Mouse (Mus musculus) 3T3-L1 (cell line): ENCODE measurements around the gene Pon2.
"Not testable (repeated sequence)": the region's sequence is repeated elsewhere in the genome, so short reads cannot be mapped to it uniquely, and the experiment has no call there.

Experiments used
- DNase-seq: peaks from one replicate; pipeline ENCODE4 v3.0.0-alpha.2; 2015; ENCODE audit warnings: low read depth, low spot score

Gene Pon2

GRCm38 (mm10) chr6:5298092-5298554 lies at the start of gene Pon2:
Gene Pon2 (minus strand): TSS chr6:5298455.
- DNase-seq, result peak; percentile 80

- no peak for DNase-seq
Observed at GRCm38 (mm10) chr6:5344255-5344654, 46.0 kb upstream of the Pon2 start.

- DNase-seq, result not testable (repeated sequence)
Observed at GRCm38 (mm10) chr6:5339283-5339682, 41.0 kb upstream of the Pon2 start.

GRCm38 (mm10) chr6:5338781-5339180 lies 40.5 kb upstream of the Pon2 start:
- DNase-seq, result not testable (repeated sequence)

- not testable (repeated sequence) for DNase-seq
Observed at GRCm38 (mm10) chr6:5336016-5336415, 37.8 kb upstream of the Pon2 start.

- no peak for DNase-seq
Observed at GRCm38 (mm10) chr6:5334021-5334420, 35.8 kb upstream of the Pon2 start.

GRCm38 (mm10) chr6:5332560-5333150 lies 34.4 kb upstream of the Pon2 start:
- no peak for DNase-seq

GRCm38 (mm10) chr6:5325122-5325521 lies 26.9 kb upstream of the Pon2 start:
- DNase-seq, result no peak

GRCm38 (mm10) chr6:5324101-5324500 lies 25.8 kb upstream of the Pon2 start:
- DNase-seq, result not testable (repeated sequence)

GRCm38 (mm10) chr6:5316630-5317029 lies 18.4 kb upstream of the Pon2 start:
- DNase-seq, result no peak

GRCm38 (mm10) chr6:5315053-5315759 lies 17.0 kb upstream of the Pon2 start:
- DNase-seq, result no peak

- no peak for DNase-seq
Observed at GRCm38 (mm10) chr6:5313951-5314590, 15.8 kb upstream of the Pon2 start.

GRCm38 (mm10) chr6:5310491-5310890 lies 12.2 kb upstream of the Pon2 start:
- no peak for DNase-seq

GRCm38 (mm10) chr6:5309595-5310197 lies 11.4 kb upstream of the Pon2 start:
- peak; percentile 29 for DNase-seq

GRCm38 (mm10) chr6:5305926-5306325 lies 7.7 kb upstream of the Pon2 start:
- no peak for DNase-seq

- no peak for DNase-seq
Observed at GRCm38 (mm10) chr6:5304956-5305355, 6.7 kb upstream of the Pon2 start.

- no peak for DNase-seq
Observed at GRCm38 (mm10) chr6:5300629-5301028, 2.4 kb upstream of the Pon2 start.

- no peak for DNase-seq
Observed at GRCm38 (mm10) chr6:5299561-5299960, 1.3 kb upstream of the Pon2 start.

- peak; percentile 72 for DNase-seq
Observed at GRCm38 (mm10) chr6:5297321-5298091, 749 bp downstream of the Pon2 start.

- no peak for DNase-seq
Observed at GRCm38 (mm10) chr6:5296067-5296466, 2.2 kb downstream of the Pon2 start.

- no peak for DNase-seq
Observed at GRCm38 (mm10) chr6:5294659-5295449, 3.4 kb downstream of the Pon2 start.
